Mouse (Mus musculus) heart, postnatal 0 days (tissue): ENCODE measurements around the gene Slc30a9. TPM values are rescaled to one million over a fixed set of nuclear protein-coding genes. Genes with fewer than 3 reads are reported as not detected.

Experiments
- ATAC-seq: fragments of 200-750 bp; cut with Nextera tagmentation; 2 replicates; pipeline ENCODE4 v1.8.0; 2017; ENCODE audit warnings: low read depth, moderate number of reproducible peaks, moderate library complexity; ENCODE audit not compliant: insufficient read depth
- DNase-seq: peaks from one replicate; pipeline ENCODE4 v3.0.0-alpha.2; 2016; ENCODE audit warnings: low spot score
- H3K27ac ChIP-seq: fragments of 300-500 bp; sonication (generic); 2 replicates; pipeline ENCODE4 v1.5.1; 2014; ENCODE audit warnings: low read depth, mild to moderate bottlenecking
- H3K27me3 ChIP-seq: fragments of 300-500 bp; sonication (generic); 2 replicates; pipeline ENCODE4 v1.6.1; 2014; ENCODE audit warnings: low read length, mixed read lengths; ENCODE audit not compliant: control insufficient read depth, insufficient read depth
- H3K36me3 ChIP-seq: fragments of 300-500 bp; sonication (generic); replicated peaks from 2 replicates; pipeline ENCODE4 v1.6.1; 2014; ENCODE audit warnings: low read length, mixed read lengths; ENCODE audit not compliant: control insufficient read depth, insufficient read depth
- H3K4me1 ChIP-seq: fragments of 300-500 bp; sonication (generic); 2 replicates; pipeline ENCODE4 v1.6.1; 2014; ENCODE audit warnings: antibody characterized with exemption; ENCODE audit not compliant: control insufficient read depth, insufficient read depth
- H3K4me2 ChIP-seq: fragments of 300-500 bp; sonication (generic); 2 replicates; pipeline ENCODE4 v1.6.1; 2014; ENCODE audit warnings: low read depth, mild to moderate bottlenecking, low read length, moderate library complexity
- H3K4me3 ChIP-seq: fragments of 300-500 bp; sonication (generic); 2 replicates; pipeline ENCODE4 v1.5.1; 2014; ENCODE audit warnings: low read depth, low read length
- H3K9ac ChIP-seq: fragments of 300-500 bp; sonication (generic); replicated peaks from 2 replicates; pipeline ENCODE4 v1.6.1; 2014; ENCODE audit warnings: low read depth, low read length, mixed read lengths
- H3K9me3 ChIP-seq: fragments of 300-500 bp; sonication (generic); replicated peaks from 2 replicates; pipeline ENCODE4 v1.6.1; 2016; ENCODE audit warnings: low read length; ENCODE audit not compliant: control insufficient read depth
- CTCF ChIP-seq: IDR thresholded peaks from 2 replicates; pipeline ENCODE4 v1.5.1; 2016; ENCODE audit warnings: antibody characterized with exemption, control low read depth, low read depth
- EP300 ChIP-seq: IDR thresholded peaks from 2 replicates; pipeline ENCODE4 v1.6.1; 2016; ENCODE audit warnings: antibody characterized with exemption, low read depth
- WGBS: fragments of 180-500 bp; shearing (Covaris S2); extraction: QIAGEN DNeasy Blood & Tissue Kit; methylation state at CpG from one replicate; pipeline ENCODE4 v1.1.7; 2014; 5-methylcytosine and 5-hydroxymethylcytosine counted together
- polyA plus RNA-seq: library from polyadenylated mRNA; unstranded; fragments of >200 nt; fragmentation: Nextera tagmentation; extraction: Ambion mirVana; gene quantifications from 2 replicates; pipeline ENCODE4 v1.2.1, GENCODE M21; 2015
- total RNA-seq: library from RNA; depleted of rRNA; stranded (reverse); fragments of >200 nt; gene quantifications from 2 replicates; pipeline ENCODE4 v1.2.3, GENCODE M21; 2014; ENCODE audit warnings: low replicate concordance

Gene Slc30a9
- total and polyA plus RNA-seq, 2 experiments from 2014 or later, result 87.2 to 121 TPM

- DNase-seq, result peak; percentile 45
- Histone ChIP-seq H3K27me3 (no peaks in the 10 kb centered on the region), H3K4me3 (no peak overlapping the region), H3K27ac (no peak overlapping the region), H3K4me2 (no peak overlapping the region), H3K9me3 (no peaks in the 10 kb centered on the region), H3K4me1 (no peaks in the 10 kb centered on the region), H3K36me3 (no peaks in the 10 kb centered on the region), H3K9ac (no peak overlapping the region)
- TF ChIP-seq CTCF, result no peak
- no peak for TF ChIP-seq EP300
- 59% methylated on average over 7 of the region's 8 CpGs for WGBS
- ATAC-seq, result no peak
Measured at GRCm38 (mm10) chr5:67301722-67302331, 4.9 kb upstream of the Slc30a9 start.

GRCm38 (mm10) chr5:67303816-67304215 lies 2.9 kb upstream of the Slc30a9 start:
- no peak for TF ChIP-seq CTCF
- no peak for TF ChIP-seq EP300
- DNase-seq (no peak), ATAC-seq (no peak)
- no peaks in the 10 kb centered on the region for H3K36me3 ChIP-seq
- H3K9ac ChIP-seq, result no peak overlapping the region
- H3K27me3 ChIP-seq, result no peaks in the 10 kb centered on the region
- H3K27ac ChIP-seq, result no peak overlapping the region
- H3K4me1 ChIP-seq, result peaks cover 7% of the 10 kb centered on the region; the same call in 1 of the 2 replicates
- H3K4me3 ChIP-seq, result no peak overlapping the region
- no peak overlapping the region for H3K4me2 ChIP-seq
- H3K9me3 ChIP-seq, result no peaks in the 10 kb centered on the region
- 72% methylated on average over 1 of the region's 1 CpGs for WGBS

GRCm38 (mm10) chr5:67307659-67308222 lies 986 bp downstream of the Slc30a9 start:
- Histone ChIP-seq H3K27ac (0 out of 2 replicates have a peak overlapping the region, but pooled peaks have one; percentile 83), H3K36me3 (no peaks in the 10 kb centered on the region), H3K27me3 (no peaks in the 10 kb centered on the region), H3K4me2 (peak overlapping the region; percentile 81), H3K4me1 (peaks cover 7% of the 10 kb centered on the region; the same call in 1 of the 2 replicates), H3K4me3 (peak overlapping the region; percentile 94), H3K9ac (peak overlapping the region; percentile 89), H3K9me3 (no peaks in the 10 kb centered on the region)
- no peak for ATAC-seq
- TF ChIP-seq EP300, result no peak
- TF ChIP-seq CTCF, result no peak
- DNase-seq, result no peak
- 18% methylated on average over 13 of the region's 13 CpGs for WGBS

GRCm38 (mm10) chr5:67311811-67312521 lies 5.2 kb downstream of the Slc30a9 start:
- Histone ChIP-seq H3K27ac (no peak overlapping the region), H3K27me3 (no peaks in the 10 kb centered on the region), H3K4me1 (peaks cover 7% of the 10 kb centered on the region; the same call in 1 of the 2 replicates), H3K4me2 (no peak overlapping the region), H3K9ac (0 out of 2 replicates have a peak overlapping the region, but pooled peaks have one; percentile 15), H3K4me3 (no peak overlapping the region), H3K9me3 (no peaks in the 10 kb centered on the region), H3K36me3 (peaks cover 8% of the 10 kb centered on the region)
- WGBS, result 47% methylated on average over 3 of the region's 3 CpGs
- no peak for DNase-seq
- no peak for TF ChIP-seq EP300
- TF ChIP-seq CTCF, result no peak; the same call in 1 of the 2 replicates
- ATAC-seq, result no peak

GRCm38 (mm10) chr5:67312522-67312851 lies 5.7 kb downstream of the Slc30a9 start:
- Histone ChIP-seq H3K4me1 (peaks cover 7% of the 10 kb centered on the region; the same call in 1 of the 2 replicates), H3K27ac (no peak overlapping the region), H3K27me3 (no peaks in the 10 kb centered on the region), H3K9ac (no peak overlapping the region), H3K4me3 (no peak overlapping the region), H3K36me3 (peaks cover 12% of the 10 kb centered on the region), H3K4me2 (no peak overlapping the region), H3K9me3 (no peaks in the 10 kb centered on the region)
- TF ChIP-seq CTCF (no peak), EP300 (no peak)
- WGBS, result 93% methylated on average over 3 of the region's 3 CpGs
- no peak for DNase-seq
- no peak for ATAC-seq
